Mouse (Mus musculus) cortical plate, adult 2 months (tissue): ENCODE data around the gene Slx4.

Experiments
- CTCF ChIP-seq: fragments of 200-500 bp; IDR thresholded peaks from 2 replicates; pipeline ENCODE4 v1.5.1; 2011; ENCODE audit warnings: mild to moderate bottlenecking, control low read depth, low read length; ENCODE audit not compliant: insufficient read depth; ENCODE audit errors: extremely low read depth
- POLR2A ChIP-seq: fragments of 200-500 bp; IDR thresholded peaks from 2 replicates; pipeline ENCODE4 v1.6.1; 2011; ENCODE audit warnings: mild to moderate bottlenecking, low read length, control low read depth; ENCODE audit not compliant: insufficient read depth; ENCODE audit errors: extremely low read depth

DNA sequence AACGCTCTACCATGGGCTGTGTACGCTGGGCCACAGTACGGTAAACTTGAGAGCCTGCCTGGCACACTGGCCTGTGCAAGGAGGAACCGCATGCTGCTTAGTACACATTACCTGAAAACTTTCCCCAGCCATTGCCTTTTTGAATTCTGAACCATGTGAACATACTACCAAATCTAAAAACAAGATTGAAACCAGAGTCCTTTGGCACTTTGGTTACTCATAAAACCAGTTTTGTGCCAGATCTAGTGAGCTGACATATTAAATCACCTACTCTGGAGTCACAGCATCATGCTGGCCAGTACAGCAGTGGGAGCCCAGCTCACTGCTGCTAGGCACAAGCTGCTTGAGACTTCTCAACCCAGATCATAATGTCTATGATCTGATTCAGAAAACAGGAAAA lies 38.1 kb upstream of the Slx4 start:
- no peak for TF ChIP-seq CTCF
- no peak for TF ChIP-seq POLR2A
